Mouse (Mus musculus) frontal cortex, postnatal 10 days (tissue): ENCODE measurements around the gene Gstk1.

Experiments
- DNase-seq, 2 experiments: peaks; one replicate each; pipeline ENCODE4 v3.0.0; 2022; ENCODE audit warnings: low spot score in 2 of 2, mixed read lengths in 1 of 2

Gene Gstk1

DNA sequence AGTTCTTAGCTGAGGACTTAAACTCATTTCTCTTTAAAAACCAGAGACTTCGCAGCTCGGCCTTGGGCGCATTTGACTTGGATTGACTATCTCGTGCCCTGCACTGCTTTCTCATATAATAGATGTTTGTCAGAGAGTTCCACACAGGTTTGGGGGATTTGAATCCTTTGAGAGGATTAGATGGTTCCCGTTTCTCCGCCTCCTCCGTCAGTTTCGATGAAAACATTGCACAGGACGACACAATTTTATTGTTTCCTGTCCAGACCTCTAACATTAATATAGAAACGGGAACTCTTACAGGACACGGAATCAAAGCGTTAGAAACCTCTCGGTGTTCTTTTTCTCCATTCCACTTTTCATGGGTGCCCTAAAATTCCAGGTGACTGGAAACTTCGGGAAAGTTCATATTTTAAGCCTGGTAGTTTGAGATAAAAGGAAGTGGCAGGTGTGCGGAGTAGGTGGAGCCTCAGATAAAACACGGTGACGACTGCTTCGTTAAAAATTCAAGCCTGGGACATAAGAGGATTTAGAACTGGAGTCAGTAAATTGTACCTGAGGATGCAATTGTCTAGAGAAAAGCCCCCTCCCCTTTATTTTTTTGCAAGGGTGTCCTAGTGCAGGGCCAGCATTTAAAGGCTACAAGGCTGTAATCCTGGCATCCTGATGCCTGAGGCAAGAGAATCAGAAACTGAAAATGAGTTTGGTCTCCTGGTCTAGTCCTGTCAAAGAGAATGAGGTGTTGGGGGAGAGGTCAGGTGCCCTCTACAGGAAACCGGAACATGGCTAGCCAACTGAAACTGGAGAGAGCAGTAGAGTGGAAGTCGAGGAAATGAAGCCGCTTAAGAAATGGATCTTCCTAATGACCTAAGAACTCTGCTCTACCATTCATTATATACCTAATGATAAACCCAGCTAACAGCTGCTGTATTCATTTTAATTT lies 19.9 kb downstream of the Gstk1 start:
- no peak for DNase-seq

DNA sequence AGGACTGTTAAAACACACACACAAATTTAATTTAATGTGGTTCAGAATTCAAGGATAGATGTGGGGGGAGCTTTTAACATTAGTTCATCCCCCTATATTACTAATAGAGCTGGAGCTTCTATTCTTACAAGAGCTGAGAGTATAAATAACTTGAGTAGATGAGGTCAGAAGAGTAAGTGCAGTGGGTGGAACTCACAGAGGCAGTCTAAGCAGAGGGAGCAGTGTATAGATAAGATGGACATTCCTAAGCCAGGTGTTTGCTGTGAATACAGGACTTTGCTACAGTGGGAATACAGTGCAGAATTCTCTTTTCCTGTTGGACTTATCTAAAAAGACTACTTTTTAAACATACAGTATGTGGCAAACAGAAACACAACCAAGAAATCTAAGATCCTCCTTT lies 25.1 kb downstream of the Gstk1 start:
- DNase-seq, result no peak

DNA sequence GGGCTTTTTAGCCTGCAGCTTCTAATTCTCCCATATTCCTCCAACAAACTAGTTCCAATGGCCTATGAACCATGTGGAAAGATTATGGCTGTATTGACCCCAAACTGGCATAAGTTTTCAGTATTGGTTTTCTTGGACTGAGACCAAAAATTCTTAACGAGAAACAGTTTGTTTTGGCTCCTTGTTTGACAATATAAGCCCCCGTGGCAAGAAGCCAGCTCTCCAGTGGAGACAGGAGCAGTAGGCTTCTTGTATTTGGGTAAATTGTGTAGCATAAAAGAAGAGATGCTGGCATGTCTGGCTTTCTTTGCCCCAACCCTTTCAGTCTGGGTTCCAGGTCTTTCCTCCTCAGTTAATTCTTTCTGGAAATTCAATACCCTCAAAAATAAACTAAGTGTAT lies 30.4 kb downstream of the Gstk1 start:
- no peak for DNase-seq

DNA sequence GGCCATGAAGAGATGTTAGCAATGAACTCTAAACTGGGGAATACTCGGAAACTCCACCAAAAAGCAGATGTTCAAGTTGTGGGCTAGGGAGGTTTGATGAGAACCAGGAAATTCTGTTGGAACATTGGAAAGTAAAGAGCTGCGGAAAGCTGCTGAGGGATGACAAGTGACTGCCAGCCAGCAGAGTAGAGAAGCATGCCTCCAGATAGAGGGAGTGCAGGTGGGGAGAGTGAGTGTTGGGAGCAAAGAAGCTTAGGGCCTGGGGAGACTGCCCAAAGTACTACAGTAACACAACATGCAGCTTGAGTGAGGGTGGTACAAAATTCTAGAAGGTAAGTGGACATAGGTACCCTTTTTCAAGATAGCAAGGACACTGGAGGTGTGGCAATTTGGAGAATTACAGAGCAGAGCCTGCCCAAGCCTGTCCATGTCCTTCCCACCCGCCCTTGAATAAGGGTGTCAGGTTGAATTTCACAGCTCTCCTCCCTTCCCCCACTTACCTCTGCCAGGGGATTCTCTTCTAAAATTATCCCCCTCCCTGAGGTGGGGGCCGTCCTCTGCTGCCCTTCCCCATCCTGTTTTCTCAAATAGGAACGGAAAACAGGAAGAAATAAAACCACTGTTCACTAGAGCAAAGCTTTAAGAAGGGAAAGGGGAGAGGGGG lies 37.3 kb downstream of the Gstk1 start:
- DNase-seq, result no peak

DNA sequence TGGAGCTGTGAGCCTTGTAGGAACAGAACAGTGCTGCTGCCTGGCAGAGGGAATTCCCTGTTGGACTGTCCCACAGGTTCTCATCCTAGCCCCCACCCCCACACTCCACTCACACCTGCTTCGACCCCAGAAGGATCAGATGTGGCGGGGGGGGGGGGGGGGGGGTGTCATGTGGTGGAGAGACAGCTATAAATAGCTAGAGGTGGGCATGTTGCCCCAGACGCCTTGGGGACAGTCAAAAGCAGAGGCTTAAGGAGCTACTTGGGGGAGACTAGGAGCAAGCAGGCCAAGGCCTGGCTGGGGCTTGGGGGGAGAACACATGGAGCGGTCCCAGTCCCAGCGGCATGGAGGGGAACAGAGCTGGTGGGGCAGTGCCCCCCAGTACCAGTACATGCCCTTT lies 40.7 kb downstream of the Gstk1 start, which contains the start of gene Clcn1:
Gene Clcn1, plus strand, starts transcription at position 238 of the 400 bp plus-strand sequence.
- no peak for DNase-seq

DNA sequence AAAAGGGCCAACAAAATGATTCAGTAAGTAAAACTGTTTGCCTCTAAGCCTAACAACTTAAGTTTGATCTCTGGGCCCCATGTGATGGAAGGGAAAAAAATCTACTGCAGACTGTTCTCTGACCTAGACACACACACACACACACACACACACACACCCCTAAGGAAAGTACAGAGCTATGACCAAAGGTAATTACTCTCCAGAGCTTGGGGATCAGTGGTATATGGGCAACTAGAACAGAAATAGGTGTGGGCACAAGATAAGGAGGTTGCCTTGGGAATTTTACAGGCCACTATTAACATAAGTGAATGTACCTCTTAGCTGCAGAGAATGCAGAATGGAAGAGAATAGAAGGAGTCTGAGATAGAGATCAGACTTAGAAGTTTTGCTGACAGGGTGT lies 41.8 kb downstream of the Gstk1 start:
- no peak for DNase-seq

DNA sequence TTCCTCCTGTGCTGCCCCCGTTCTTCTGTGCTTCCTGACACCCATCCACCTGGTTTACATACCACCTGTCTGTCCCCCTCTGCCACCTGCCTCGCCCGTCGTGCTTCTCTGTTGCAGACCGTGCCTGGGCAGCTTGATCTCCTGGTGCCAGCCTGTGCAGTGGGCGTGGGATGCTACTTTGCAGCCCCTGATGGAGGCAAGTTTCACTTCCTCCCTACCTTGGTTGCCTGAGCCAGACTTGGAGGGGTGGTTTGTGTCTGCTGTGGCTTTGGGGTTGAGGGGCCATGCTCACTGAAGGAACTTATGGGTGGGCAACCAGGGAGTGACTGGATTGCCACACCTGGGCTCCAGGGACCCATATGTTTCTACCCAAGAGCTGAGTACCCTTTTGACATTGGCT lies 47.6 kb downstream of the Gstk1 start:
- no peak for DNase-seq

DNA sequence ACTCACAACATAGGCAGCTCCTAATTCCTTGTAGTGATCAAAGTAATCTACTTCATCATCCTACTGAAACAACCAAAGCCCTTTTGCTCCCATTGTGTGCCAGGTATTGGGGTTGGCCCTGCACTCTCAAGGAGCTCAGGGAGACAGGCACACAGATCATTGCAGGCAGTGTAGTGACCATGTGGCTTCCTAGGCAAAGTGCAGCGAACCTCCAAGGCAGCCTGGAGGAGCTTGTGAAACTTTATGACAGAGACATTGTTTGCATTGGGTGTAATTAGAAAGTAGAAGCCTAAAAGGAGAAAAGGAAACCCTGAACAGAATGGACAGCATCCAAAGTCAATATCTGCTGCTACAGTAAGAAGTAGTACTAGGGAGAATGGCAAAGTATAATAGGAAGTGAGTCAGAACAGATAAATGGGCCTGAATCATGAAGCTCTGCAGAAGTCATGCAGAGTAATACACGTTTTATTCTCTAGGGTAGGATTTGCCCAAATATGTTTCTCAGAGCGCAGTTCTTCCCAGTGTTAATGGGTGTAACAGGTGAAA lies 49.9 kb downstream of the Gstk1 start:
- DNase-seq, result no peak

DNA sequence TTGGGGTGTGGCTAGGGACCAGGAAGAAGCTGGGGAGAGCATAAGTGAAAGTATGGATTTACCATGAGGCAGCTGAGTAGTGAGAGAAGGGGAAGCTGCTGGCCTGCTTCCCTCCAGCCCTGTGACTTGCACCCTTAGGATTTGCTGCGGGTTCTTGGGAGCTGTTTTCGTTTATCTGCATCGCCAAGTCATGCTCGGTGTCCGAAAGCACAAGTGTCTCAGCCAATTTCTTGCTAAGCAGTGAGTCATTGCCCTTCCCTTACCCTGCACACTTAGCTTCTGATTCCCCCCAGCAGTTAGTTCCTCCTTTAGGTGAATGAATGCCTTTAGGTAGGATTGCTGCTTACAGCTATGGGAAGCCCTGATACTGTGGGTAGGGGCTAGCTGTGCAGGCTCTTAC lies 53.6 kb downstream of the Gstk1 start:
- no peak for DNase-seq
